Mouse (Mus musculus) ovary, postnatal 10 days (tissue): Measurements from ENCODE around the gene Accs.

Experiments
- DNase-seq: peaks from one replicate; pipeline ENCODE4 v3.0.0; 2022; ENCODE audit warnings: low spot score

Accs gene

DNA sequence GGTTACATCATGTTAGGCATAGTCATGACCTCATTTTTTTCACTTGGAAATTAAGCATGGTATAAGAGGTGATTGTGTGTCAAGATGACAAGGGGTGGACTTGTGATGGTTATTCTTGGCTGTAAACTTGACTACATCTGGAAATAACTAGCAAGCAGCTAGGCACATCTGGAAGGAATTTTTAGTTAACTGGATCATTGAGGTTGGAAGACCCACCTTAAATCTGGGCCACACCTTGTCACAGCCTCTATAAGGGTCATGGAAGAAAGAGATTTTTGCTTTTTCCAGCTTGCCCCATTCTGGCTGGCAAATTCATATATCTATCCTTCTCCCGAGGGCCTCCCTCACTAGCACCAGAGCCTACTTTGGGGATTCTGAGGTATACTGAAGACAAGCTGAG is 1.6 kb upstream of the Accs start:
- no peak for DNase-seq

DNA sequence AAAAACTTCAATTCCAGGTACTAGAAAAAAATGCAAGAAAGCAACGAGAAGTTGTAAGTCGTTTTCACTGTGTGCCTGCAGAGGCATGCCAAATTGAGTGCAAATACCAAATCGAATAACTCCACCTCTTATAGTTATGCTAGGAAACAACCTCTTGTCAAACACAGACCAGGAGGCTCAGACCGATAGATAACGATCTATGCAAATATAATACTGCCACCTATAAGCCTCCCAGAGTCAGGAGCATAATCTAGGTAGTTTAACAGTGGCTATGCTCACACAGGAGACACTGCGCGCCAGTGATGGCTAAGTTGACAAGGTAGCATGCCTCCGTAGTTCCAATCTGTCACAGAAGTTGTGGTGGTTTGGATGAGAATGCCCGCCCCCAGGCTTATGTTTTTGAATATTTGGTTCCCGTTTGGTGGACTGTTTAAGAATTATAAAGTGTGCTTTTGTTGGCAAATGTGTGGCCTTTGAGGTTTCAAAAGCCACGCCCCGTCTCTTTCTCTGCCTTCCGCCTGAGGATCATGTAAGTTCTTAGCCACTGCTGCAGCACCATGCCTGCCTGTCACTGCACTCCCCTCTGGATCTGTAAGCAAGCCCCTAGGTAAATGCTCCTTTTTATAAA is 688 bp upstream of the Accs start:
- no peak for DNase-seq

DNA sequence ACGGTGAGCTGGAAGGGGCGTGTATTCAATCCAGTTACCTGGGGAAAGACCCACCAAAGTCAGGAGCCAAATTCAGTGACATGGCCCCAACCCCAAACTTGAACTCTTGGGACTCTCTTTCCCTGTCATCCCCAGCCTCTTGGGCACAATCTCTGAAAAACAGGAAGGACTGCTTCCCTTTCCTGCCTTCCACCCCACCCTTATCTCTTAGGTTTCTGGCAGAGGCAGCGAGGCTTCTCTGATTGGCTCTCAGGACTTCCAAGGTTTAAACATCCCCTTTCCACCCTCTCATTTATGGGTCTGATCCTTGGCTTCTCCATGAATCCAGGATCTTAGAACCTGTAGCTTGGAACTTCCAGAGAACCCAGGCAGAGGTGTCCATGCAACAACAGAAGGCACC is 8.4 kb downstream of the Accs start:
- no peak for DNase-seq

DNA sequence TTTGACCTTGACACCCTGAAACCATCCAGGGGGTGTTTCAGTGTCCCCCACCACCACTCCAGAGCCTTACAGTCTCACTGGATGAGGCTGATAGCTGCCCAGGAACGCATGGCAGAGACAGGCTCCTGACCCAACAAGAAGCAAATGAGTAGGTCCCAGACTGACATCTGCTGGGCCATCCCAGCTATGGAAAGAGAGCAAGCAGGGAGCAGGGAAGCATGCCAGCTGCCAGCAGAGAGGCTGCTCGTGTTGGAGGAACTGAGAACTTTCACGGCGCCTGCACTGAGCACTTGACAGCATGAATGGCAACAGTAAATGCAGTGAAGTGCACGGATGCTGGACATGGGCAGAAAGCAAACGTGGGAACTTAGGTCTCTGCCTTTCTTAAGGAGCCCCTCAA is 9.6 kb downstream of the Accs start:
- no peak for DNase-seq

DNA sequence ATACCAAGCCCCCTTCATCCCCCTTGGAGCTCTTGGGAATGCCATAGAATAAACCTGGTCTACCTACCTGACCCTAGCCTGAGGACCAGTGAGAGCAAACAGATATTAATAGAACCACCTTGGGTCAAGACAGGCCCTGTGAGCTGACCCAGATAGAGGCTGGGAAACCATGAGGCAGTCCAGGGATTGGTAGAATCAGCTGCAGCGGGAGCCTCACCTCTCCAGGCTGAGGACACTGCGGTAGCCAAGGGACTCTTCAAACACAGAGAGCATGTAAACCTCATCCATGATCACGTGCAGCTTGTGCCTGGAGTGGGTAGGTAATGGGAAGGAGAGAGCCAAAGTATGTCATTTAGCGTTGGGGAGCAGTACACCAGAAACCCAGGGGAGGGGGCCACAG is 10.8 kb downstream of the Accs start:
- DNase-seq = no peak

DNA sequence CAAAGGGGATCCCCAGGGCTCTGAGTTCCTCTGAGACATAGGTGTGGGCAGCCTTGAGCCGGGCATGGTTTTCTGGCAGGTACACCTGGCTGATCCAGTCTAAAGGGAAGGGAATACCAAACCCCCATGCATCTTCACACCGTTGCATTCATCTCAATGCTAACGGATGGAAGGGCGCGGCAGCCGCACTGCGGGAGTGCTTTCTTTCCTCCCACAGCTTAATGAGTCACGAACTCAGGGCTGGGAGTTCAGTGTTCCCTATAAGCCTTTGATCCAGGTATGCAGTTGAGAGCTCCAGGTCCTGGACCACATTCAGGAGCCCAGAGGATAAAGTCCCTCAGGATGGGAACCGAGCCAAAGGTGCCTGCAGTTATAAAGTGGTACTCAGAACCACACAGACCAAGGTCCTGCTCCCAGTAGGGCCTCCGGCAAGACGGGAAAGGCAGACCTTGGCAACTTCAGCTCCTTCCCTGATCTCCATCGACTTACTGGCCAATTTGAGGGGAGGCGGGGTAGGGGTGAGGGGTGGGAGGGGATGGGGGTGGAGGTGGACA is 13.4 kb downstream of the Accs start:
- DNase-seq = no peak

DNA sequence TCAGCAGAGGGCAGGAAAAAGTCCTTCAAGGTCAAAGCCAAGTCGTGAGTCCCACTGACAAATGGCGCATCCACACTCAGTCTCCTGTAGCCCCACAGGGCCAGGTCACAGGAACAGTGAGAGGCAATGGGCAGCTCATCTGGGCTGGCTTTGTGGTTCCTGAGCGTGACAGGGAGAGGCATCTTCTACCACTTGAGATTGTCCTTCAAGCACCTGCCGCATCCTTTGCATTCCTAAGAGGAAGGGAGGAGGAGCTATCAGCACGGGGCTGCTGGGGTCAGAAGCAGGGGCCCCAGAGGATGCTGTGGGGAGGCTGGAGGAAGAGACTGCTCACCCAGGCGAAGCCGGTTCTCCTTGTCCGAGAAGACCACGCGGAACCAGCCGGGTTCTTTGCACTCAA is 14.1 kb downstream of the Accs start:
- DNase-seq = no peak

DNA sequence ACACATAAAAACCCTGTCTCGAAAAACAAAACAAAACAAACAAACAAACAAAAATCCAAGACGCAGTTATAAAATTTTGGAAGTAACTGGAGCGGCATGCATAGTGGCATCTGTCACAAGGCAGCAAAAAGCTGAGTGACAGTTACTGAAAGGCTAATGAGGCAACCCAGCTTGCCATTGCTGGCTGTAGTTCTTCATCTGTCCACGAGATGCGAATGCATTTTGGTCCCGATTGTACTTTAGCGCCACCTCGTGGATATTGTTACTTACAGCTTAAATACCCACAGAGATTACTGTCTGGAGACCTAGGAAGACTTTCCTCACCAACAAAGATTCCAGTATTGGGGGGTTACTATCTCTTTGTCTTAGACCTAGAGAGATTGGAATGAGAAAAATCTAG is 26.2 kb downstream of the Accs start:
- peak; percentile 9 for DNase-seq

DNA sequence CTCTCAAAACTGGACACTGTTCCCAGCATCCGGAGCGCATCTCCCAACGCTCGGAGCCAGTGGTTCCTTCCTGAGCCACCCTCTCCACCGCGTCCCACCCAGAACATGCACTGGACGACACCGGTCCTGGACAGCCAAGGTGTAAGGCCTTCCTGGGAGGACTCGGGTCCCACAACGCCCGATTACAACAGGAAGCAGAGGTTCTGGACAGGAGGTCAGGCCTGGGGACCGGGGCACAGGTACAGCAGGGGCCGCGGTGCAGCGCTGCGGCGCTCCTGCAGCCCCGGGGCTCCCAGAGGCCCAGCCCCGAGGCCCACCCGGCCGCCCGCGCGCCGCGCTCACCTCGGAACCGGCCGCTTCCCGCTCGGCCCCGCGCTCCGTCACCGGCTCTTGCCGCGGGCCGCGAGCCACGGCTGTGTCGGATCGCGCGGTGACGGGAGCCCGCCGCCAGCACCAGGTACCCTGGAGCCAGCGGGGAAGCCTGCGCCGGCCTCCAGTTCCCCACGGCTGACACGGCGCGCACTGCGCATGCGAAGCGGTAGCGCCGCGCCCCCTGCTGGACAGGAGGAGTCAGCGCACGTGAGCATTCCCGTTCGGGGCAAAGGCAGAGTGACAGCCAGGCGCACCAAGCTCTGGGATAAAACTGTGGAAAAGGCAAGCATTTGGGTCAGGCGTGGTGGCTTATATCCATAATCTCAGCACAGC is 27.5 kb downstream of the Accs start, which contains the start of gene Ext2:
TSS of gene Ext2 (minus strand) at position 524 of the 705 bp plus-strand sequence.
- DNase-seq = peak; percentile 94

DNA sequence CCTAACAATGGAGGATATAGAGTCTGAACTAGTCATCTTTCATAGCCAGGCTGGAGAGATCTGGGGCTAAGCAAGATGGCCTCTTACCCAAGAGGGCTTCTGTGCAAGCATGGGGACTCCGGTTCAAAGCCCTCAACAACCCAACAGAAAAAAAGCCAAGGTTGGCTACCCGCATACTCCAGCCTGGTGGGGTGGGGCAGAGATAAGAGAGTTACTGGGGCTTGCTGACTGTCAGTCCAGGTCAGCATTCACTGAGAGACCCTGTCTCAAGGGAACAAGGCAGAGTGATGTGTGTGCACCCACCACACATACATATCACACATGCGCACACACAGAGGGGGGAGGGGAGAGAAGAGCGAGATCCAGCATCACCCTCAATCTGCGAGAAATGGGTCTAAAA is 32.0 kb downstream of the Accs start:
- no peak for DNase-seq

DNA sequence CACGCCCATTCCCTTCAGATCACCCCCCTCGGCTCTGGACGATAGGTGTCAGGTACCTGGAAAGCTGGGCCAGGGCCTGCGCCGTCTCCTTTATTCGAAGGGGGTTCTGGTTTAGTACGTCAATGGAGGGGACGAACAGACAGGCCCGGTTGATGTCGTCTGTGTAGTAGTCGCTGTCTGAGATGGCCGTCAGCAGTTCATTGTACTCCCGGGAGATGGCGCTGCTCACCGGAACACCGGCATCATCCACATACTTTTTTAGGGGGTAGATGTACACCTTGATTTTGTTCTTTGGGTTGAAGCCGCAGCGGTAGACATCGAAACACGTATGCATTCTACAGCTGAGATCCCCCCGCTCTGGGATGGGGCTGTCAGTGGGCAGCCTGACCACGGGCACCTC is 36.4 kb downstream of the Accs start:
- DNase-seq = no peak

DNA sequence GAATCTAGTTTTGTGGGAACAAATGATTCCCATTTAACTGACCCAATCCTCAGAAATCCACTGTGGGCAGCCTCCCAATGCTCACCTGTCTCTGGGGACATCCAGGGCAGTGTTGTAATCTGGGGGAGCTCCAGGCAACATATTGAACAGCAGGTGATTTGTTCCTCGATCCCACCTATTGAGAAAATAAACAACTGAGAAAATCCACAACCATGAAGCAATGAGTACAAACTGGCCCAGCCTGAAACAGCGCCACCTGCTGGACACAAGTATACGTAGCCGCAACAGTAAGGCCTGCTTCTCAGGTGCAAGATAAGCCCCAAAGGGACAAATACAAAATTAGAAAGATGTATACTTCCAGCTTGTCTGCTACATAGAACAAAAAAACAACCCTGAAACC is 37.9 kb downstream of the Accs start:
- no peak for DNase-seq

DNA sequence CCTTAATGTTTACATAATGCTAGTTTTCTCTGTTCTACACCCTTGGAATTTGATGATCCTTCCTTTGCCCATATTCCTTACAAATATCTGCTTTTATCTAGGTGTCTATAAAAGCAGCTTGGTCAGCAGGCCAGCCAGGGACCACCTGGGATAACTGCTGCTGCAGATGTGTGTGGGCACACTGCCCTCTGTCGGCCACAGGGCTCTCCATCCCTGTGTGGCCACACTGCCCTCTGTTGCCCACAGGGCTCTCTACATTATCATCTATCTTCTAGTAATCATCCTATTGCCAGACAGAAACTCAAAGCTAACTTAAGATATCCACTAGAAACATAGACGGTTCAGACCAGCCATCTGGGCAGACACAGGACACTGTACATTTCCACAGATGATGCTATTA is 39.8 kb downstream of the Accs start:
- DNase-seq = no peak

DNA sequence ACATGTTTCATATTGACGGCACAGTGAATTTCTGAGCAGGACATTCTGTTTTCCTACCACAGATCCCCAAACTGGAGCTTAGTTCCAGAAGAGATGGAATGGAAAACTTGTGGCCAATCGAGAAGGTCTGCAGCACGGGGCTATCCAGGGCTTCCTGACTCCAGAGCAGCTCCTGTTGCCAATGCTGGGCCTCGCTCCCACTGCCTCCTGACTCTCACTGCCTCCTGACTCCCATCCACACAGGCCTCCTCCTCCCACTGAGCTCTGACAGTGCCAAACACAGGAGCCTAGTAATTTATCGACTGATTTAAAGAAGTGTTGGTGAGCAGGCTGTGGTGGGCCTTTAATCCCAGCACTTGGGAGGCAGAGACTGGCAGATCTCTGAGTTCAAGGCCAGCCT is 41.7 kb downstream of the Accs start:
- DNase-seq = no peak

DNA sequence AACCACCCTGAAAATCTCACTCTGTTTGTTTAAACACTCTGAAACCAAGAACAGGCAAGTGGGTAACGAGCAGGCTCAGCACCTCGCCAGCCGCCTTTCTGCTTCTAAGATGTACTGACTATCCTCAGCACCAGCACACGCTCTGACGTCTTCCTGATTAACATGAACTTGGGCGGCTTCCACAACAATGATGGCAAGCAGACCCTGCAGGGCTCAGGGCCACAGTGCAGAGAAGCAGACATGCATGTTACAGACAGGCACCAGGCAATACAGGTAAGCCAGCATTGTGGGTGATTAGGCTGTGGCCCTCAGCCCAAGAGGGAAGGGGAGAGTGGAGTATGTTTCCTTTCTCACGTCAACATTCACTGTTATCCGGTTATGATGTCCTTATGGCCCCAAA is 42.3 kb downstream of the Accs start:
- DNase-seq = no peak

DNA sequence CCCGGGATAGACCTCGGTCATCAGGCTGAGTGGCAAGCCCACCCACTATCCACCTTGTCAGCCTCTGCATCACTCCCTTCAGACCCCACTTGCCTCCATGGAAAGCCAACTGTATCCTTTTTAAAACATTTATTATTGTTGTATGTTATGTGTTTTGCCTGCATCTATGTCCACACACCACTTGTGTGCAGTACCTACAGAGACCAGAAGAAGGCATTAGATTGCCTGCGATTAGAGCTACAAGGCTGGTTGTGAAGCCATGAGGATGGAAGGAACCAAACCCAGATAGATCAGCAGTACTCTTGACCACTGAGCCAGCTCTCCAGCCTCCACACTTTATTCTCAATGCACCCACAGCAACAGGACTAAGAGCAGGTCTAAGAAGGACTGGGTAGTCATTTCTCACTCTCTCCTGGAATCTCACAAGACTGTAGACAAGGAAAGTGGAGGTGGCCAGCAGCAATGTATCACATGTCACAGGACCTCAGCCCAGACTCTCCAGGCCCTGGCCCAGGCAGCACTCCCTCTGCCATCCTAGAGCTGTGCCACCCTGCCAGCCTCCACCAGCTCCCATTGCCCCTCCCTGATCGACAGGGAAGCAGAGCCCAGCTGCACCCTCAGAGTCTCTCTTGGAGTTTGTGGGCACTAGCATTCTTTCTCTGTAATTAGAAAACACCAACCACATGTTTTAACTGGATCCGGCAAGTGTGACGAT is 43.1 kb downstream of the Accs start:
- DNase-seq = no peak

DNA sequence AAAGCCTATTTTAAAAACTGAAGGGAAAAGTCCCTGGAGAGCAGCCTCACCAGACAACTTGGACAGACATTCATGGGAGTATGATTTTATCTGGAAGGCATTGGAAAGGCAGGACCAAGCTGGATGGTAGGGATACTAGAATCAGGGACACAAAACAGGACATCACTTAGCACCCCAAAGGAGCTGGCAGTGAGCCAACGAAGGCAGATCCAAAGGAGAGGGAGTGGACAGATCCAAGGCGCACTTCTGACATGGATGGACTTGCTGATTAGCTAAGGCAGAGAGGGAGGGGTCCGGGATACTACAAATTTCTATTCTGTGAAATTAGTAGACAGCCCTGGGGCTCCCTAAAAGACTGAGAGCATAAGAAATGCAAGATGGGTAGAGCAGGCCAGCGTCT is 44.2 kb downstream of the Accs start:
- no peak for DNase-seq

DNA sequence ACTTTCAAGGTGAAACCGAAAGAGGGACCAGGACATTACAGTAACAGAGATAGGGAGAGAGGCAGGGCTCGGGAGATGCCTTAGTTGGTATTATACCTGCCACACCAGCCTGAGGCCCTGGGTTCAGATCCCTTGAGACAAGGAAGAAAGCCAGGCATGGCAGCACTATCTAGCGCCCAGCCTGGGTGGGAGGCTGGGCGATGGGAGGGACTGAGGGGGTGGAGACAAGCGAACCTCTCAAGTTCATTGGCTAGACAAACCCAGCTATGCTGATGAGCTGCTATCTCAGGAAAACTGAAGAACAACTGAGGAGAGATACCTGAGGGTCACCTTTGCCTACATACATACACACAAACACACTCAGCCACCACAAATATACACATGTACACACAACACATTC is 44.7 kb downstream of the Accs start:
- no peak for DNase-seq

DNA sequence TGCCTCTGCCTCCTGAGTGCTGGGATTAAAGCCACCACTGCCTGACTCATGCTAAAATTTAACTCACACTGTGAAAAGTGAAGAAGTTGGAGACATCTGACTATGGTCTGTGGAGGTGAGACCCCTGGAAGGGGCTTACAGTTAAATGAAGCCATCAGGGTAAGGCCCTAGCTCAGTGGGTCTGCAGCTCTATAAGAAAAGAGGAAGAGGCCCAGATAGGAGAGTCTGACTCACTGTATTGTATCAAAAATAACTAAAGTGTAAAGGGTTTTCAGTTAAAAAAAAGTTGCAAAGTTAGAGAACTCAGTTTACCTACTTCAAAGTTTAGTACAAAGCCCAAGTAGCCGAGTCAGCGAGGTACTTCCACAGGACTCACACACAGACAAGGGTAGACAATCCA is 46.8 kb downstream of the Accs start:
- no peak for DNase-seq

DNA sequence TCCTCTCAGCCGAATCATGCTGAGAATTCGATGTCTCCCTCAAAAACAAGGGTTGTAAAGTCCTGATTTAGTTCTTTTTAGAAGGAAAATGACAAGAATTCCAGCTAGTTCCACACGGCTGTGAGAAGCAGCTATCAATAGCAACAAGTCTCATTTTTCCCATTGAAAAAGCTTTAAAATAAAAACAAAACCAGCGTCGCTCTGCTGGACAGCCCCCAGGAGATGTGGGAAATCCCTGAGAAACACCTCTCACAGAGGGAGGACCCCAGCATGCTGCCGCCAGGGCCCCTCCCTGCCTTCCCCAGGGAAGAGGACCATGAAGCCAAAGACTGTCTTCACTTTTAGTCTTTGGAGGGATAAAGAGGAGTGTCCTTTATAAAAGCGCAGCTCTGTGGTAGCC is 48.6 kb downstream of the Accs start:
- no peak for DNase-seq

DNA sequence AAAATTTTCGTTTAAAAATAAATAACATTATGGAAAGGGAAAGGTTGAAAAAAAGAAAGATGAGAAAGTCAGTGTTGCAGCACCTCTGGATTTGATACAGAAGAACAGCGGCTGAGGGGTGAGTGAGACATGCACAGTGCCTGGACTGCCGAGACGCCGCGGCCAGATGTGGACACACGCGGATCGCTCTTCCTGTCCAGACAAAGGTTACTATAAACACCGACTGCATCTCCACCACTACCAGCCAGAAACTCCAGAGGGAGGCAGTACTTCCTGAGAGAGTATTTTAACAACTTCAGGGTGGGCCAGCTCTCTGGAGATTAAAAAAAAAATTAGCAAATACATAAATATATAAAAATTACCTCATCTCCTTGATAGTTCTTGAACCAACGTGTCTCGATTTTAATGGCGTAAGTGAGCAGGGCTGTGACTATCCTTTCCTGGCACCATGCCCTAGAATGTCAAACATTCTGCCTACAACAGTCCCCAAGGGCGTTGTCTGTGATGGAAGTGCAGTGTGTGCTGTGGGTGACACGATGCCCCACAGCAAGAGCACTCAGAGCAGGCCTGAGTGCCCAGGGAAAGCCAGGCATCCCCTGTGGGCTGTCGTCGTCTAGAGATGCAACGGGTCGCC is 52.5 kb downstream of the Accs start:
- DNase-seq = no peak

DNA sequence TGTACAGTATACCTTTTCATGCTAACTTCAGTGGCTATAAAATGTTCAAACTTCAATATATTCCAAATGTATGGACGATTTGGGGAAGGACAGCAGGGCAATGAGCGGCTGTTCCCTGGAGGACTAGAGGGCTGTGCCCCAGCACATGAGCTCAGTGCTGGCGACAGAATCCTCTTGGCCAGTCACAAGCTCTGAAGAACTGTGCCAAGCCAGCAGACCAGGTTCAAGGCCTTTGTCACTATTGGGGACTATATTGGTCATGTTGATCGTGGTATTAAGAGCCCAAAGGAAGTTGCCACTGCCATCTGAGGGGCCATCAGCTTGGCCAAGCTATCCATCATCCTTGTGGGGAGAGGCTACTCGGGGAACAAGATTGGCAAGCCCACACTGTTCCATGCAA is 55.4 kb downstream of the Accs start:
- no peak for DNase-seq
